Mouse (Mus musculus) telencephalon, adult 2 months (tissue): ENCODE data around the gene Gtf2f1.
"Not testable (repeated sequence)": the region's sequence is repeated elsewhere in the genome, so short reads cannot be mapped to it uniquely, and the experiment has no call there.

ENCODE experiments used
- DNase-seq: peaks from one replicate; pipeline ENCODE4 v3.0.0-alpha.2; 2011; ENCODE audit warnings: low read depth, low spot score

The Gtf2f1 gene

GRCm38 (mm10) chr17:57011236-57012141 lies at the start of gene Gtf2f1, which contains the start of gene Gm17949:
TSS of gene Gtf2f1 (minus strand) at chr17:57011288.
TSS of gene Gm17949 (plus strand) at chr17:57011469.
- peak; percentile 99 for DNase-seq

GRCm38 (mm10) chr17:57060231-57060801 lies 49.2 kb upstream of the Gtf2f1 start:
- DNase-seq, result peak; percentile 98

GRCm38 (mm10) chr17:57059486-57059977 lies 48.4 kb upstream of the Gtf2f1 start, which contains the start of gene Slc25a23:
TSS of gene Slc25a23 (minus strand) at chr17:57059863.
- DNase-seq, result peak; percentile 65

DNA sequence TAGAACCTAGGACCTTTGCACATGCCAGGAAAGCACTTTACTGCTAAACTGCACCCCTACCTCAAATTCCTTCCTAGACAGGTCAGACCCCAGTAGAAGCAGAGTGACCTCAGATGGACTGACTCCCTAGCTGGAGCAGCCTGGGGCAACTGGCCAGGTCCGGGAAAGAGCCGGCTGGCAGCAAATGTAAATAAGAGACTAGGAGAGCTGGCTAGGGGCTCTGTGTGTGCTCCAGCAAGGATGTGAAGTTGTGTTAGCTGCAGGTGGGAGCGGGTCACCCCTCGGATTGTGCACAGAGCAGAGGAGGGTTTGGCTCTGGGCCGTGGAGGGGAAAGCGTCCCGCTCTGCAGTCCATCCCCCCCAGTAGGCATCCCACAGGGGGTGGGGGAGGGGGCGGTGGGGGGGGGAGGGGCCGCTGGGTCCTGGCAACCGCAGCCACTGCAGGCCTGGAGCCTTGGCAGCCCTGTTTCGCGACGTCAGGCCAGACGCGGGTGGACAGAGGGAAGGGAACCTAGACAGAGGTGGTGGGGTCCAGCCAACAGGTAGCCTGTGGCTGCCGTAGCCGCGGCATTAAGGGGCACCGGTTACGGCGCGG lies 47.9 kb upstream of the Gtf2f1 start, which contains the start of gene Crb3:
Gene Crb3, plus strand, starts transcription at position 215 of the 595 bp plus-strand sequence.
- DNase-seq, result no peak

GRCm38 (mm10) chr17:57056246-57056645 lies 45.2 kb upstream of the Gtf2f1 start:
- no peak for DNase-seq

DNA sequence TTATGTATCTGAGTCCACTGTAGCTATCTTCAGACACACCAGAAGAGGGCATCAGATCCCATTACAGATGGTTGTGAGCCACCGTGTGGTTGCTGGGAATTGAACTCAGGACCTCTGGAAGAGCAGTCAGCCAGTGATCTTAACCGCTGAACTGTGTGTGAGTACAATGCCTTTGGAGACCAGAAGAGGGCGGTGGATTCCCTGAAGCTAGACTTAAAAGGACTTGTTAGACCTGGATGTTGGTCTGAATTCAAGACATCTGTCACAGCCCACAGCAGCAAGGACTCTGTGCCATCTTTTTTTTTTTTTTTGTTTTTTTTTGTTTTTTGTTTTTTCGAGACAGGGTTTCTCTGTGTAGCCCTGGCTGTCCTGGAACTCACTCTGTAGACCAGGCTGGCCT lies 40.6 kb upstream of the Gtf2f1 start:
- DNase-seq, result not testable (repeated sequence)

- no peak for DNase-seq
Measured at GRCm38 (mm10) chr17:57048816-57049215, 37.7 kb upstream of the Gtf2f1 start.

DNA sequence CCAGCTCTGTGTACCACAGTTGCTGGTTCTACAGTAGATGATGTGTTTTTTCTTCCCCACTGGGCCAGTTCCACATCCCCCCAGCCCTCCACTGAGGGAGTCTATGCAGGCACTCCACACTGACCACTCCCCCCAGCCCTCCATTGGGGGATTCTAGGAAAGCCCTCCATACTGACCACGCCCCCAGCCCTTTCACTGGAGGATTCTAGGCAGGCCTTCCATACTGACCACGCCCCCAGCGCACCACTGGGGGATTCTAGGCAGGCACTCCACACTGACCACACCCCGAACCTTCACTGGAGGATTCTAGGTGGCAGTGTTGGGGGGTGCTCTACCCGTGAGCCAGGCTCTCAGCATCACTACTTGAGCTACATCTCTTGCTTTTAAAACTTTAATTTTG lies 36.3 kb upstream of the Gtf2f1 start:
- DNase-seq, result no peak

GRCm38 (mm10) chr17:57041554-57041953 lies 30.5 kb upstream of the Gtf2f1 start, which contains the start of gene Slc25a41:
TSS of gene Slc25a41 (minus strand) at chr17:57041654.
- no peak for DNase-seq

GRCm38 (mm10) chr17:57038978-57039377 lies 27.9 kb upstream of the Gtf2f1 start:
- DNase-seq, result no peak

DNA sequence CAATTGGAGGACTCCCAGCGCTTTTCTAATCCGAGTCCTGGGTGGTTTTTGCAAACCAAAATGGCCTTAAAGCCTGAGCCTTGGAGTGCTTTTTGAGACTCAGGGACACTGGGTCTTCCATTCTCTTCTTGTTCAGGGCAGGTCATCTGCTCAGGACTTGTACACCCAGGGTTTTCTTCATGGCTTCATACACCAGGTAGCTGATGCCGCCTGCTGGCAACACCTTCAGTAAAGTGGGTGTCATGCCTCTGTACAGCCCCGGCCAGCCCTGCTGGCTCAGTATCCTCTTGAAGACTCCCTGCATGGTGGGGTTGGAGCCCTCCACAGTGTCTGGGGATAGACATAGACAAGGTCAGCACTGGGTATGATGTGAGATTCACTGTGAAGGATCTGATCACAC lies 21.8 kb upstream of the Gtf2f1 start:
- DNase-seq, result no peak

DNA sequence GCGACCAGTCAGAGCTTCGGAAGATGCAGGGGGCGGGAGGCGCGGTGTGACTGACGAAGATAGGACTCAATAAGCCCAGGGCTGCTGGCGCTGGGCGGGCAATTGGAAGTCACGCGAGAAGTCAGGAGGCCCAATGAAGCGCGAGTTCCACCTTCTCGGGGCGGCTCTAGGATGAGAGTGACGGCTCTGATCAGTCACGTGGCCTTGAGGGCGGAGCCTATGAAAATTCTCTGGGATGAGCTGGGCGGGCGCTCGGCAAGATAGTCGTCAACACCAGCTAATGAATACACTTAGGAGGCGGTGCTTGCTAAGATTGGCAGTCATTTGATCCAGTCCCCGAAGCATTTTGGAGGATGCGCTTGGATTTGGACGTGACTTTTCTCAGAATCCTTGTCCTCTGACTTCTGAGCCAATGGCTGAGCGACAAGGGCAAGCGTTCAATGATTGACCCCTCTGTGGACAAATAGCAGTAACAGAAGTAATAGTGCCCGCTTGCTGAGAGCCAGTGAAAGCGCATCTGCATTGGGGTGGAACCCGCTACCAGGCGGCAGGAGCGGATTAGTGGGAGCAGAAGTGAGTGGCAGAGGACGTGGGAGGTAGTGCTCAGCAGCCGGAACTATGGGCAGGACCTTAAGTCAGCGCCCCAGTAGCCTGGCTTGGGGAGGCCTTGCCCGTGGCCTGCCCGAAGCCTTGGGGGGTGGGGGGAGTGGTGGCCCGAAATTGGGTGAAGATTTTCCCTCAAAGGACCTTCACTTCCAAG lies 20.8 kb upstream of the Gtf2f1 start:
- peak; percentile 100 for DNase-seq

DNA sequence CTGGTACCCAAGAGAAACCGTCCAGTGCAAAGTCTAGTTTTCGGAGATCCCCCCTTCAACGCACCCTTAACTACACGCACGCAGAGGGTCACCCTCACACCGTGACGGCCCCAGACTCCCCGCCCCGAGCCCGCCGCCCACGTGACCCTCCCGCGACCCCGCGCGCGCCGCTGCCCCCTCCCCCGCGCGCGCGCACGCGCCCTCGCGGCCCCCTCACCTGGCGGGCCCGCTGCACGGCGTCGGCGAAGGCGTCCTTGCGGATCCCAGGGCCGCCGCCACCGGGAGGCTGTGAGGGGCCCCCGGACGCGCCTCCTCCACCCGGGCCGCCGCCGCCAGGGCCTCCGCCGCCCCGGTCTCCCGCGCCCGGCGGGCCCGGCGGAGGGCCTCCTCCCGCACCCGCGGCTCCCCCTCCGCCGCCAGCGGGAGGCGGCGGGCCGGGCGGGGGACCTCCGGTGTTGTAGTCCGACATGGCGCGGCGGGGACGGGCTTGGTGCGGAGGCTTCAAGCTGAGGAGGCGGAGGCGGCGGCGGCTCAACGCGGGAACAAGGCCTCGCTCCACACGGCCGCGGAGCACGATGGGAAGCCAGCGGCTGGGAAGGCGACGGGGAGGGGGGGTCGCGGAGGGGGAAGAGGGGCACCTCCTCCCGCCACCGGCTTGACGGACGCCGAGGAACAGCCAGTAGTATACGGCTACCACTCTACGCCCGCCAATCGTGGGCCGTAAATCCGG lies 20.0 kb upstream of the Gtf2f1 start, which contains the start of gene Khsrp:
Gene Khsrp, minus strand, starts transcription at position 592 of the 730 bp plus-strand sequence.
- no peak for DNase-seq

DNA sequence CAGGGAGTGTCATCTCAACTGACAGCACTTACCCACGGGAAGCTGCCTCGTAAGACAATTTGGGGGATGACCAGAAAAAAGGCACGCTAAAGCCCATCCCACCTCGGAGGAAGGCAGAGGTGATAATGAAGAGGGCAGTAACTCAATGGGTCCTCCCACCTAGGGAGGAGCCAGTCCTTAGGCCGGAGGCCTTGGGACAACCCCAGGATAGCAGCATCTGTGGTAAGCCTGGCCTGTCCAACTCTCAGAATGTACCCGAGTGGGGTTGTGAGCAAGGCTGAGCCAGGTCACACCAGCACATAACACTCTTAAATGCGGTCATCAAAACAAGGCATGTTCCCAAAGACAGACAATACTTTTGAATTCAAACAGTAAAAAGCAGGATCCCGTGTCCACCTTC lies 18.6 kb upstream of the Gtf2f1 start:
- no peak for DNase-seq

DNA sequence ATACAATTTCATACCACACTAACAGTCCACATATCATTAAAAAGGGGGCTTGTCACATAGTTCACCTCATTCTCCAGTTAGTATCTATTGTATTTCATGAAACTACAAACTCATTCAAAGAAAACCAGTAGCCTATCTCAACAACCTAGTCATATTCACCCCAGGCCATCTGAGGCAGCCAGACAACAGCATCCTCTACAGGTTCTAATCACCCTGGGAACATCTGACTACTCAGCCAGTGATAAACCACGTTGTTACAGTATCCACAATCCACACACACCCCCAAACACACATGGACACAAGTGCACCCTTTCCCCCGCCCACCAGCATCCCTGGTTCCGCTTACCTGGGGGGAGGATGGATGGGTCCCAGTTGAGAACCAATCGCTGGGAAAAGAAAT lies 16.4 kb upstream of the Gtf2f1 start:
- DNase-seq, result no peak

- no peak for DNase-seq
Measured at GRCm38 (mm10) chr17:57020960-57021359, 9.9 kb upstream of the Gtf2f1 start.

- no peak for DNase-seq
Measured at GRCm38 (mm10) chr17:57019693-57020092, 8.6 kb upstream of the Gtf2f1 start.

GRCm38 (mm10) chr17:57012245-57012795 lies 1.2 kb upstream of the Gtf2f1 start:
- DNase-seq, result no peak

- no peak for DNase-seq
Measured at GRCm38 (mm10) chr17:57010911-57011235, 215 bp downstream of the Gtf2f1 start.

DNA sequence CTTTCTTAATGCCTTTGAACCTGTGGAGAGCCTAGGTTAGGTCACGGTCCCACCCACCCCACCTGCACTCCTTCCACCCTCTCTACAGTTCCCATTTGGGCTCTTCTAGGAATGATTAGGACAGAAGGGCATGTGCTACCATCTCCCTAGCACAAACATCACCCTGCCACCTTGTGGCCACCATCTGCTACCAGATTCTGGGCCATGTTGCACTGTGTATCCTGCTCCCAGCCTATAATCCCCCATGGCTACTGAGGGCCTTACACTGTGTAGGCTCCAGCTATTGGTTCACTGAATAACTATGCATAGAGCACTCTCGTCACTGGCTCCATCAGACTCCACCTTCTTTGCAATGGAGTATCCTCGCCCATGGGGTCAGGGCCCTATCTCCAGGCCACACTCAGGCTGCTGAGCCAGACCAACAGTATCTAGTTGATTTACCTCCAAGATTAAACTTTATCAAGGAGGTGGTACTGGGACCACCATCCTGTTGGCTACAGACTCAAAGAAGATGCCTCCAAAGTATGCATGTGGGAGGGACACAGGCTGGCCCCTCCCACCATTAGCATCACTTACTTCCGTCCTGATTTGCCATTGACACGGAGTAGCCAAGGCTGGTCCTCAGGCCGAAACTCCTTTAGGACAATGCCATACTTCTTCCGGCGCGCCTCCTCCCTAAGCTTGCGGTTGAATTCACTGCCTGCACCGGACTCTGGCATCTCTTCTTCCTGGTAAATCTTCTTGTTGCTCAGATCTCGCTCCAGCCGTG lies 3.8 kb downstream of the Gtf2f1 start:
- no peak for DNase-seq
